Mouse (Mus musculus) CH12.LX (cell line): ENCODE results near the gene Acsl1. TPM values are rescaled to one million over a fixed set of nuclear protein-coding genes. Genes with fewer than 3 reads are reported as not detected.

Source experiments
- DNase-seq: peaks from one replicate; pipeline ENCODE4 v3.0.0-alpha.2; 2013; ENCODE audit errors: extremely low read depth
- H3K27ac ChIP-seq: 2 replicates; pipeline ENCODE4 v1.5.1; 2012; ENCODE audit warnings: low read depth, mild to moderate bottlenecking, control low read depth, moderate library complexity; ENCODE audit not compliant: insufficient read depth
- H3K27me3 ChIP-seq: replicated peaks from 2 replicates; pipeline ENCODE3; 2012; ENCODE audit warnings: inconsistent platforms
- H3K36me3 ChIP-seq, 2 experiments: replicated peaks in 1 of 2; 2 replicates each; pipeline versions ENCODE3 to v1.6.1; 2012; ENCODE audit warnings: inconsistent platforms in 1 of 2, low read length in 1 of 2, mild to moderate bottlenecking in 1 of 2, mixed read lengths in 1 of 2, moderate library complexity in 1 of 2; ENCODE audit not compliant: control insufficient read depth in 1 of 2, insufficient read depth in 1 of 2
- H3K4me1 ChIP-seq, 2 experiments: 2 replicates each; pipeline ENCODE4 v1.6.1; 2012; ENCODE audit warnings: inconsistent platforms in 1 of 2, moderate library complexity in 1 of 2; ENCODE audit not compliant: insufficient read depth in 2 of 2, control insufficient read depth in 1 of 2
- H3K4me2 ChIP-seq: 2 replicates; pipeline ENCODE4 v1.6.1; 2012; ENCODE audit warnings: low read depth, mild to moderate bottlenecking, control low read depth; ENCODE audit not compliant: poor library complexity, insufficient read depth, severe bottlenecking
- H3K4me3 ChIP-seq, 3 experiments: fragments of 150-350 bp in 1 of 3; sonication (generic) in 1 of 3; replicated peaks in 1 of 3; 2 replicates each; pipeline versions ENCODE3 to v1.5.1; 2011 to 2012; ENCODE audit warnings: low read depth in 2 of 3, low read length in 2 of 3, mild to moderate bottlenecking in 2 of 3, moderate library complexity in 2 of 3, control low read depth in 1 of 3, improper control_type of control experiment in 1 of 3, inconsistent platforms in 1 of 3, mixed read lengths in 1 of 3; ENCODE audit not compliant: poor library complexity in 1 of 3
- H3K79me2 ChIP-seq: replicated peaks from 2 replicates; pipeline ENCODE4 v1.6.1; 2012; ENCODE audit warnings: mild to moderate bottlenecking, moderate library complexity; ENCODE audit not compliant: control insufficient read depth, poor library complexity, insufficient read depth, severe bottlenecking; ENCODE audit errors: extremely low read depth
- H3K9ac ChIP-seq: 2 replicates; pipeline ENCODE4 v1.6.1; 2012; ENCODE audit warnings: low read depth, mild to moderate bottlenecking, control low read depth, moderate library complexity; ENCODE audit not compliant: insufficient read depth
- H3K9me3 ChIP-seq: replicated peaks from 2 replicates; pipeline ENCODE3; 2012; ENCODE audit warnings: low read length, inconsistent platforms, mixed read lengths
- BHLHE40 ChIP-seq: IDR thresholded peaks from 2 replicates; pipeline ENCODE4 v1.6.1; 2011; ENCODE audit warnings: mild to moderate bottlenecking, low read depth, low read length, improper control_type of control experiment
- CHD1 ChIP-seq: IDR thresholded peaks from 2 replicates; pipeline ENCODE4 v1.6.1; 2012; ENCODE audit warnings: low read depth, low read length, improper control_type of control experiment, inconsistent platforms
- E2F4 ChIP-seq: IDR thresholded peaks from 2 replicates; pipeline ENCODE4 v1.6.1; 2011; ENCODE audit warnings: low read depth, low read length, improper control_type of control experiment; ENCODE audit not compliant: insufficient replicate concordance
- ELF1 ChIP-seq: IDR thresholded peaks from 2 replicates; pipeline ENCODE4 v1.6.1; 2014; ENCODE audit warnings: low read depth, mild to moderate bottlenecking, inconsistent platforms, low read length, improper control_type of control experiment
- GABPA ChIP-seq: IDR thresholded peaks from 2 replicates; pipeline ENCODE4 v1.6.1; 2012; ENCODE audit warnings: low read depth, low read length, improper control_type of control experiment, inconsistent platforms; ENCODE audit not compliant: insufficient replicate concordance
- HCFC1 ChIP-seq: IDR thresholded peaks from 2 replicates; pipeline ENCODE4 v1.6.1; 2012; ENCODE audit warnings: low read depth, mild to moderate bottlenecking, inconsistent platforms, low read length, improper control_type of control experiment
- JUND ChIP-seq: conservative IDR thresholded peaks from 2 replicates; pipeline ENCODE4 v1.6.1; 2011; ENCODE audit warnings: low read depth, low read length, improper control_type of control experiment
- MAX ChIP-seq: IDR thresholded peaks from 2 replicates; pipeline ENCODE4 v1.6.1; 2011; ENCODE audit warnings: low read length, improper control_type of control experiment
- MAZ ChIP-seq: IDR thresholded peaks from 2 replicates; pipeline ENCODE4 v1.6.1; 2012; ENCODE audit warnings: low read depth, mild to moderate bottlenecking, inconsistent platforms, low read length, improper control_type of control experiment, moderate library complexity
- MYC ChIP-seq: IDR thresholded peaks from 2 replicates; pipeline ENCODE4 v1.6.1; 2011; ENCODE audit warnings: low read depth, mild to moderate bottlenecking, improper control_type of control experiment, low read length
- NRF1 ChIP-seq: IDR thresholded peaks from 2 replicates; pipeline ENCODE4 v1.6.1; 2014; ENCODE audit warnings: low read depth, mild to moderate bottlenecking, inconsistent platforms, low read length, improper control_type of control experiment, moderate library complexity
- POLR2A ChIP-seq: IDR thresholded peaks from 2 replicates; pipeline ENCODE4 v1.6.1; 2011; ENCODE audit warnings: low read depth, mild to moderate bottlenecking, improper control_type of control experiment, low read length
- RCOR1 ChIP-seq: conservative IDR thresholded peaks from 2 replicates; pipeline ENCODE4 v1.6.1; 2012; ENCODE audit warnings: low read depth, mild to moderate bottlenecking, inconsistent platforms, low read length, improper control_type of control experiment
- SMC3 ChIP-seq: IDR thresholded peaks from 2 replicates; pipeline ENCODE4 v1.6.1; 2011; ENCODE audit warnings: low read depth, low read length, improper control_type of control experiment
- TCF12 ChIP-seq: IDR thresholded peaks from 2 replicates; pipeline ENCODE4 v1.6.1; 2014; ENCODE audit warnings: low read depth, mild to moderate bottlenecking, inconsistent platforms, low read length, improper control_type of control experiment
- ZC3H11A ChIP-seq: IDR thresholded peaks from 2 replicates; pipeline ENCODE4 v1.6.1; 2012; ENCODE audit warnings: low read depth, mild to moderate bottlenecking, inconsistent platforms, low read length, improper control_type of control experiment
- ZKSCAN1 ChIP-seq: IDR thresholded peaks from 2 replicates; pipeline ENCODE4 v1.6.1; 2012; ENCODE audit warnings: low read depth, inconsistent platforms, low read length, improper control_type of control experiment, borderline replicate concordance
- dilution Hi-C: fragments of 300-500 bp; cut with MboI; formaldehyde crosslinking; loops from 2 replicates; pipeline ENCODE4 v1.14.3; 2020; ENCODE audit warnings: low sequenced_read_pairs; ENCODE audit not compliant: extremely low pct_unique_long_range_greater_than_20kb, extremely low pct_ligation_motif_present
- in situ Hi-C: fragments of 300-500 bp; cut with MboI; formaldehyde crosslinking; loops from 3 replicates; pipeline ENCODE4 v1.14.3; 2019; ENCODE audit warnings: low sequenced_read_pairs, low pct_ligation_motif_present, low pct_unique_long_range_greater_than_20kb, mixed read lengths
- polyA plus RNA-seq: library from polyadenylated mRNA; unstranded; fragments of >175 nt; gene quantifications from 2 replicates; pipeline ENCODE4 v1.2.1, GENCODE M21; 2012; ENCODE audit warnings: low read depth; ENCODE audit not compliant: insufficient read length
- total RNA-seq, 2 experiments: library from RNA; depleted of rRNA; stranded (reverse); fragments of 300-350 nt in 1 of 2; fragments of >200 nt in 1 of 2; gene quantifications; 2 replicates each; pipeline ENCODE4 v1.2.3; 2012 to 2014

The Acsl1 gene
- total and polyA plus RNA-seq, 3 experiments, result 8.7 to 27.9 (median 19.5) TPM

- in situ Hi-C loops, result no loop called here
- TF ChIP-seq MAZ (no peak), TCF12 (no peak), E2F4 (no peak)
- Histone ChIP-seq H3K4me2 (no peak overlapping the region), H3K9me3 (no peaks in the 10 kb centered on the region), H3K27me3 (no peaks in the 10 kb centered on the region), H3K9ac (no peak overlapping the region), H3K36me3 (peaks cover 0 to 29% of the 10 kb centered on the region in 2 experiments), H3K27ac (no peak overlapping the region), H3K79me2 (no peaks in the 10 kb centered on the region), H3K4me1 (peaks cover 6 to 61% of the 10 kb centered on the region in 2 experiments), H3K4me3 (peak overlapping the region in 1 of 3 experiments; percentile 1)
- peak; percentile 52 for DNase-seq
- dilution Hi-C loops, result no loop called here
These were observed 17.3 kb downstream of the Acsl1 start for GRCm38 (mm10) chr8:46488085-46488561.

- Histone ChIP-seq H3K27ac (no peak overlapping the region), H3K36me3 (peaks cover 0 to 29% of the 10 kb centered on the region in 2 experiments), H3K27me3 (no peaks in the 10 kb centered on the region), H3K9me3 (no peaks in the 10 kb centered on the region), H3K4me2 (no peak overlapping the region), H3K4me1 (peaks cover 6 to 66% of the 10 kb centered on the region in 2 experiments), H3K4me3 (no peak overlapping the region), H3K9ac (no peak overlapping the region), H3K79me2 (no peaks in the 10 kb centered on the region)
- no peak for TF ChIP-seq BHLHE40
- no peak for TF ChIP-seq SMC3
- TF ChIP-seq TCF12, result no peak
- TF ChIP-seq MAX, result no peak
- in situ Hi-C loops, result no loop called here
- dilution Hi-C loops, result no loop called here
- no peak for DNase-seq
These were observed 18.4 kb downstream of the Acsl1 start for GRCm38 (mm10) chr8:46489196-46489595.

DNA sequence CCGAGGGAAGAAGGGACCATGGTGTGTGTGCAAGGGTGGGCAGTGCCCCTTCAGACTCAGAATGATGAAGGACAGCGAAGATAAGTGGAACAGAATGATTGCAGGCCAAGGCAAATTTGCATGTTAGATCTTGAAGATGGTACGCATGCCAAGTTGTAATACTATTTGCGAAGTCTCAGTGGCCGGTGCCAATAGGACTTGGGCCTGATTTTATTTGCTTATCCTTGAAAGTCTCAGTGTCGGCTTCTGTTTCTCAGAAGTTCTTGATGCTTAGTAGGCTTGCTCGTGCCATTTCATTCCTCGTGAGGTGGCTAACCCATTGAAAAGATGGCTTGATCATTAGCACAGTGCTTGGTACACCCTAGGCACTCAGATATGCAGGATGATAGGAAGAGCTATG, 19.4 kb downstream of the Acsl1 start:
- dilution Hi-C loops, result no loop called here
- Histone ChIP-seq H3K27ac (no peak overlapping the region), H3K79me2 (no peaks in the 10 kb centered on the region), H3K9ac (no peak overlapping the region), H3K9me3 (no peaks in the 10 kb centered on the region), H3K27me3 (no peaks in the 10 kb centered on the region), H3K4me2 (no peak overlapping the region), H3K36me3 (peaks cover 0 to 29% of the 10 kb centered on the region in 2 experiments), H3K4me3 (no peak overlapping the region), H3K4me1 (peaks cover 6 to 75% of the 10 kb centered on the region in 2 experiments)
- TF ChIP-seq RCOR1 (no peak), SMC3 (no peak), HCFC1 (no peak), GABPA (no peak), CHD1 (no peak), ZC3H11A (no peak), ZKSCAN1 (no peak), BHLHE40 (no peak), ELF1 (no peak), JUND (no peak), POLR2A (no peak), NRF1 (no peak), MYC (no peak), E2F4 (no peak)
- DNase-seq, result no peak
- in situ Hi-C loops, result no loop called here
